Mouse (Mus musculus) MEL (cell line): ENCODE data around the gene Ppp1r14b. TPM values are rescaled to one million over a fixed set of nuclear protein-coding genes. Genes with fewer than 3 reads are reported as not detected.
A peak's percentile ranks its signal among the peaks of the same experiment; 100 is the strongest.

Source experiments
- DNase-seq: peaks from one replicate; pipeline ENCODE4 v3.0.0; 2011; ENCODE audit warnings: low read depth, low spot score
- H3K27ac ChIP-seq: 2 replicates; pipeline ENCODE4 v1.5.1; 2012; ENCODE audit warnings: low read depth, mild to moderate bottlenecking, control low read depth, low read length, moderate library complexity; ENCODE audit not compliant: control insufficient read depth
- H3K27me3 ChIP-seq, 2 experiments: fragments of 150-350 bp in 1 of 2; sonication (generic) in 1 of 2; 2 replicates each; pipeline ENCODE4 v1.6.1; 2012; ENCODE audit warnings: low read length in 2 of 2, mild to moderate bottlenecking in 2 of 2, improper control_type of control experiment in 1 of 2, moderate library complexity in 1 of 2; ENCODE audit not compliant: insufficient read depth in 2 of 2, control insufficient read depth in 1 of 2
- H3K36me3 ChIP-seq, 2 experiments: 2 replicates each; pipeline ENCODE4 v1.6.1; 2012 to 2014; ENCODE audit warnings: low read length in 2 of 2, improper control_type of control experiment in 1 of 2, inconsistent platforms in 1 of 2, mild to moderate bottlenecking in 1 of 2; ENCODE audit not compliant: insufficient read depth in 2 of 2, control insufficient read depth in 1 of 2
- H3K4me1 ChIP-seq, 2 experiments: fragments of 150-350 bp in 1 of 2; sonication (generic) in 1 of 2; 2 replicates each; pipeline ENCODE4 v1.6.1; 2012; ENCODE audit warnings: low read length in 2 of 2, improper control_type of control experiment in 1 of 2, mild to moderate bottlenecking in 1 of 2; ENCODE audit not compliant: insufficient read depth in 2 of 2, control insufficient read depth in 1 of 2
- H3K4me3 ChIP-seq, 2 experiments: fragments of 150-350 bp in 1 of 2; sonication (generic) in 1 of 2; 2 replicates each; pipeline ENCODE4 v1.5.1; 2012; ENCODE audit warnings: low read depth in 2 of 2, low read length in 2 of 2, mild to moderate bottlenecking in 2 of 2, moderate library complexity in 2 of 2, control low read depth in 1 of 2, improper control_type of control experiment in 1 of 2; ENCODE audit not compliant: control insufficient read depth in 1 of 2, insufficient read depth in 1 of 2
- H3K79me2 ChIP-seq: 2 replicates; pipeline ENCODE4 v1.6.1; 2012; ENCODE audit warnings: mild to moderate bottlenecking, low read length, moderate library complexity; ENCODE audit not compliant: control insufficient read depth, poor library complexity, insufficient read depth
- H3K9ac ChIP-seq: 2 replicates; pipeline ENCODE4 v1.6.1; 2012; ENCODE audit warnings: low read depth, mild to moderate bottlenecking, control low read depth, low read length, moderate library complexity; ENCODE audit not compliant: control insufficient read depth, poor library complexity, severe bottlenecking
- H3K9me3 ChIP-seq: fragments of 150-350 bp; sonication (generic); replicated peaks from 2 replicates; pipeline ENCODE4 v1.6.1; 2012; ENCODE audit warnings: mild to moderate bottlenecking, low read length, improper control_type of control experiment, moderate library complexity; ENCODE audit not compliant: insufficient read depth
- CHD1 ChIP-seq: IDR thresholded peaks from 2 replicates; pipeline ENCODE4 v1.6.1; 2012; ENCODE audit warnings: low read depth, mild to moderate bottlenecking, inconsistent platforms, low read length, improper control_type of control experiment
- CHD2 ChIP-seq: IDR thresholded peaks from 2 replicates; pipeline ENCODE4 v1.6.1; 2011; ENCODE audit warnings: low read length, improper control_type of control experiment
- E2F4 ChIP-seq: IDR thresholded peaks from 2 replicates; pipeline ENCODE4 v1.6.1; 2011; ENCODE audit warnings: low read depth, low read length, improper control_type of control experiment, borderline replicate concordance
- ELF1 ChIP-seq: IDR thresholded peaks from 2 replicates; pipeline ENCODE4 v1.6.1; 2014; ENCODE audit warnings: low read depth, mild to moderate bottlenecking, inconsistent platforms, low read length, improper control_type of control experiment, moderate library complexity
- EP300 ChIP-seq, 2 experiments: IDR thresholded peaks; 2 replicates each; pipeline ENCODE4 v1.6.1; 2011; ENCODE audit warnings: improper control_type of control experiment in 2 of 2, low read length in 2 of 2, low read depth in 1 of 2, mild to moderate bottlenecking in 1 of 2
- ETS1 ChIP-seq: IDR thresholded peaks from 2 replicates; pipeline ENCODE4 v1.6.1; 2012; ENCODE audit warnings: low read depth, mild to moderate bottlenecking, inconsistent platforms, low read length, improper control_type of control experiment, moderate library complexity
- HCFC1 ChIP-seq: IDR thresholded peaks from 2 replicates; pipeline ENCODE4 v1.6.1; 2012; ENCODE audit warnings: low read depth, mild to moderate bottlenecking, inconsistent platforms, low read length, improper control_type of control experiment, moderate library complexity
- JUND ChIP-seq: IDR thresholded peaks from 2 replicates; pipeline ENCODE4 v1.6.1; 2011; ENCODE audit warnings: low read depth, mild to moderate bottlenecking, improper control_type of control experiment, low read length
- KAT2A ChIP-seq: conservative IDR thresholded peaks from 2 replicates; pipeline ENCODE4 v1.6.1; 2012; ENCODE audit warnings: low read depth, low read length, improper control_type of control experiment, inconsistent platforms
- MAX ChIP-seq: IDR thresholded peaks from 2 replicates; pipeline ENCODE4 v1.6.1; 2011; ENCODE audit warnings: low read length, improper control_type of control experiment
- MAZ ChIP-seq: IDR thresholded peaks from 2 replicates; pipeline ENCODE4 v1.6.1; 2012; ENCODE audit warnings: low read depth, mild to moderate bottlenecking, inconsistent platforms, low read length, improper control_type of control experiment
- MEF2A ChIP-seq: IDR thresholded peaks from 2 replicates; pipeline ENCODE4 v1.6.1; 2014; ENCODE audit warnings: low read depth, mild to moderate bottlenecking, inconsistent platforms, low read length, improper control_type of control experiment; ENCODE audit not compliant: poor library complexity, insufficient replicate concordance, severe bottlenecking; ENCODE audit errors: extremely low read depth
- MXI1 ChIP-seq: IDR thresholded peaks from 2 replicates; pipeline ENCODE4 v1.6.1; 2011; ENCODE audit warnings: mild to moderate bottlenecking, low read depth, low read length, improper control_type of control experiment
- MYB ChIP-seq: IDR thresholded peaks from 2 replicates; pipeline ENCODE4 v1.6.1; 2011; ENCODE audit warnings: mild to moderate bottlenecking, low read depth, low read length, improper control_type of control experiment
- MYC ChIP-seq: IDR thresholded peaks from 2 replicates; pipeline ENCODE4 v1.6.1; 2011; ENCODE audit warnings: low read depth, mild to moderate bottlenecking, low read length, improper control_type of control experiment, moderate library complexity
- NELFE ChIP-seq: IDR thresholded peaks from 2 replicates; pipeline ENCODE4 v1.6.1; 2011; ENCODE audit warnings: low read depth, low read length, improper control_type of control experiment
- POLR2A ChIP-seq, 2 experiments: IDR thresholded peaks; 2 replicates each; pipeline ENCODE4 v1.6.1; 2011 to 2012; ENCODE audit warnings: low read length in 2 of 2, mild to moderate bottlenecking in 2 of 2, control low read depth in 1 of 2, improper control_type of control experiment in 1 of 2, low read depth in 1 of 2, moderate library complexity in 1 of 2; ENCODE audit not compliant: control insufficient read depth in 1 of 2, insufficient read depth in 1 of 2, poor library complexity in 1 of 2
- POLR2AphosphoS5 ChIP-seq: IDR thresholded peaks from 2 replicates; pipeline ENCODE4 v1.6.1; 2012; ENCODE audit warnings: low read depth, borderline replicate concordance, mild to moderate bottlenecking, inconsistent platforms, low read length, moderate library complexity, mixed read lengths
- RAD21 ChIP-seq: IDR thresholded peaks from 2 replicates; pipeline ENCODE4 v1.6.1; 2011; ENCODE audit warnings: mild to moderate bottlenecking, low read depth, low read length, improper control_type of control experiment
- RCOR1 ChIP-seq: IDR thresholded peaks from 2 replicates; pipeline ENCODE4 v1.6.1; 2012; ENCODE audit warnings: low read depth, mild to moderate bottlenecking, inconsistent platforms, low read length, improper control_type of control experiment
- SIN3A ChIP-seq: IDR thresholded peaks from 2 replicates; pipeline ENCODE4 v1.6.1; 2012; ENCODE audit warnings: low read length, improper control_type of control experiment, inconsistent platforms
- SMC3 ChIP-seq: IDR thresholded peaks from 2 replicates; pipeline ENCODE4 v1.6.1; 2011; ENCODE audit warnings: low read depth, low read length, improper control_type of control experiment
- TAL1 ChIP-seq: IDR thresholded peaks from 2 replicates; pipeline ENCODE4 v1.6.1; 2012; ENCODE audit warnings: mild to moderate bottlenecking, inconsistent platforms, low read length, moderate library complexity, mixed read lengths
- TBP ChIP-seq: IDR thresholded peaks from 2 replicates; pipeline ENCODE4 v1.8.0; 2011; ENCODE audit warnings: low read depth, low read length, improper control_type of control experiment
- TCF12 ChIP-seq: IDR thresholded peaks from 2 replicates; pipeline ENCODE4 v1.6.1; 2014; ENCODE audit warnings: low read depth, mild to moderate bottlenecking, inconsistent platforms, low read length, improper control_type of control experiment, moderate library complexity
- UBTF ChIP-seq: IDR thresholded peaks from 2 replicates; pipeline ENCODE4 v1.6.1; 2012; ENCODE audit warnings: low read depth, mild to moderate bottlenecking, inconsistent platforms, low read length, improper control_type of control experiment, moderate library complexity, borderline replicate concordance; ENCODE audit not compliant: insufficient read depth
- USF1 ChIP-seq: IDR thresholded peaks from 2 replicates; pipeline ENCODE4 v1.6.1; 2014; ENCODE audit warnings: low read depth, mild to moderate bottlenecking, inconsistent platforms, low read length, improper control_type of control experiment, moderate library complexity
- USF2 ChIP-seq, 2 experiments: IDR thresholded peaks; 2 replicates each; pipeline ENCODE4 v1.6.1; 2011 to 2012; ENCODE audit warnings: improper control_type of control experiment in 2 of 2, low read length in 2 of 2, borderline replicate concordance in 1 of 2, inconsistent platforms in 1 of 2, low read depth in 1 of 2, mild to moderate bottlenecking in 1 of 2; ENCODE audit not compliant: insufficient read depth in 1 of 2
- ZC3H11A ChIP-seq: IDR thresholded peaks from 2 replicates; pipeline ENCODE4 v1.6.1; 2012; ENCODE audit warnings: low read depth, mild to moderate bottlenecking, inconsistent platforms, low read length, improper control_type of control experiment
- ZKSCAN1 ChIP-seq: IDR thresholded peaks from 2 replicates; pipeline ENCODE4 v1.6.1; 2012; ENCODE audit warnings: low read depth, mild to moderate bottlenecking, inconsistent platforms, low read length, improper control_type of control experiment, moderate library complexity
- ZMIZ1 ChIP-seq: IDR thresholded peaks from 2 replicates; pipeline ENCODE4 v1.6.1; 2012; ENCODE audit warnings: low read depth, mild to moderate bottlenecking, inconsistent platforms, low read length, improper control_type of control experiment, moderate library complexity
- ZNF384 ChIP-seq: IDR thresholded peaks from 2 replicates; pipeline ENCODE4 v1.6.1; 2012; ENCODE audit warnings: low read depth, mild to moderate bottlenecking, inconsistent platforms, low read length, improper control_type of control experiment
- polyA plus RNA-seq, 2 experiments: library from polyadenylated mRNA; stranded (reverse) in 1 of 2; unstranded in 1 of 2; fragments of >175 nt in 1 of 2; fragments of >200 nt in 1 of 2; gene quantifications; 2 replicates each; pipeline versions ENCODE4 v1.2.1 to v1.2.4; 2012; ENCODE audit warnings: low replicate concordance in 2 of 2, low read depth in 1 of 2; ENCODE audit not compliant: insufficient read length in 2 of 2, insufficient read depth in 1 of 2, missing spikeins in 1 of 2
- total RNA-seq: library from RNA; depleted of rRNA; stranded (reverse); fragments of 300-350 nt; gene quantifications from 2 replicates; pipeline ENCODE4 v1.2.3, GENCODE M21; 2012

Ppp1r14b gene
- total and polyA plus RNA-seq, 3 experiments, result 349 to 467 TPM; not detected in 1

DNA sequence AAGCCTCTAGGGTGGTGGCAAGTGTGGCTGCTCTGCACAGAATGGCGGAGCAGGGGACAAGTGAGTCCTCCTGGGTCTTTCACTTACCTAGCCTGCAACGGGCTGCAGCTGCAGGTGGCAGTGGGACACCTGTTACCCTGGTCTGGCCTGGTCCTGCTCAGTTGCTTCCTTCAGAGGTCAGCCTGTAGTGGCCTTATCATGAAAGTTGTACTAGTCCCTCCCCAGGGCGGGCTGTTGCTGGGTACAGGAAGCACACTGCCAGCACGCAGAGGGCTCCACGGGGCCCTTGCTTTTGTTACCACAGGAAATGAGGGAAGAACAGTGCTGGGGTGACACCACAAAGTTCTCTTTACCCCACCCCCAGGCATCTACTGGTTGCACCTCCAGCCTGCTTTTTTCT lies 44.4 kb downstream of the Ppp1r14b start, which contains the start of gene Fermt3 (continued):
- TF ChIP-seq ZKSCAN1 (no peak), MEF2A (no peak), ELF1 (peak; percentile 78), RAD21 (no peak), TBP (peak; percentile 88), MAX (peak; percentile 80; the same call in 1 of the 2 replicates), ZC3H11A (no peak), CHD2 (no peak), NELFE (peak; percentile 91), E2F4 (no peak), USF2 (IDR thresholded peaks at IDR 0.05; ENCODE audit: borderline replicate concordance in 1 of 2, insufficient read depth in 1 of 2, low read depth in 1 of 2, low read length in 2 of 2) (no peak), SMC3 (no peak), TCF12 (peak; percentile 69), CHD1 (no peak), RCOR1 (no peak)

- H3K27me3 ChIP-seq, result no peaks in the 10 kb centered on the region
- H3K36me3 ChIP-seq, result peaks cover 6 to 36% of the 10 kb centered on the region in 2 experiments
- H3K27ac ChIP-seq, result peak overlapping the region; percentile 99
- peak overlapping the region; percentile 96; the same call in 1 of the 2 replicates for H3K9ac ChIP-seq
- no peaks in the 10 kb centered on the region for H3K9me3 ChIP-seq
- H3K4me1 ChIP-seq, result peaks cover 9 to 28% of the 10 kb centered on the region in 2 experiments
- peaks cover 25% of the 10 kb centered on the region for H3K79me2 ChIP-seq
- H3K4me3 ChIP-seq, result no peak overlapping the region; a peak in 2 of 4 replicates
- DNase-seq, result peak; percentile 85
- TF ChIP-seq MYB (no peak), ZNF384 (no peak), MEF2A (no peak), MYC (0 out of 2 replicates have a peak, but pooled peaks have one; percentile 24), RCOR1 (0 out of 2 replicates have a peak, but pooled peaks have one; percentile 60), ZC3H11A (no peak), SMC3 (peak; percentile 27; the same call in 1 of the 2 replicates), USF2 (IDR thresholded peaks at IDR 0.05; ENCODE audit: borderline replicate concordance in 1 of 2, insufficient read depth in 1 of 2, low read depth in 1 of 2, low read length in 2 of 2) (no peak), HCFC1 (peak; percentile 45), EP300 (IDR thresholded peaks at IDR 0.05; ENCODE audit: low read depth in 1 of 2, low read length in 2 of 2) (peak; percentile 33 to 71; a peak in 3 of 4 replicates), TBP (peak; percentile 51; the same call in 1 of the 2 replicates), POLR2AphosphoS5 (no peak), RAD21 (peak; percentile 42), CHD2 (no peak), ELF1 (no peak), MAX (0 out of 2 replicates have a peak, but pooled peaks have one; percentile 31), USF1 (no peak), ZKSCAN1 (no peak), ETS1 (no peak), TAL1 (peak; percentile 45; the same call in 1 of the 2 replicates), MAZ (no peak), JUND (no peak), ZMIZ1 (no peak), E2F4 (no peak), SIN3A (no peak), POLR2A (IDR thresholded peaks at IDR 0.05; ENCODE audit: control insufficient read depth in 1 of 2, insufficient read depth in 1 of 2, low read depth in 1 of 2, low read length in 2 of 2, poor library complexity in 1 of 2) (no peak; a peak in 1 of 4 replicates), UBTF (no peak), KAT2A (no peak), NELFE (no peak), MXI1 (no peak)
Observed at GRCm38 (mm10) chr19:7020224-7020641, 45.5 kb downstream of the Ppp1r14b start.
